Mouse (Mus musculus) layer of hippocampus, adult 18-20 months (tissue): Measurements from ENCODE around the gene Slfn8. TPM values are rescaled to one million over a fixed set of nuclear protein-coding genes. Genes with fewer than 3 reads are reported as not detected.
A peak's percentile ranks its signal among the peaks of the same experiment; 100 is the strongest.
"Not testable (repeated sequence)": the region's sequence is repeated elsewhere in the genome, so short reads cannot be mapped to it uniquely, and the experiment has no call there.

ENCODE experiments used
- DNase-seq, 2 experiments: peaks; one replicate each; pipeline ENCODE4 v3.0.0; 2022; ENCODE audit warnings: low spot score in 2 of 2
- microRNA-seq, 2 experiments: library from miRNA; unstranded; fragments of <30 nt; microRNA quantifications; one replicate each; pipeline ENCODE4 v1.2.0; 2021
- total RNA-seq, 2 experiments: library from RNA; stranded (reverse); gene quantifications; 2 replicates each; pipeline ENCODE4 v1.2.3; 2021

Gene Slfn8
- total RNA-seq, 2 experiments from 2014 or later: 0.32 to 0.46 TPM

GRCm38 (mm10) chr11:82991469-82992166 is 29.0 kb downstream of the Slfn8 start, which contains the start of gene Slfn9:
Slfn9 (minus strand) TSS chr11:82991830.
- peak in 1 of 2 experiments; percentile 1 for DNase-seq

GRCm38 (mm10) chr11:82990612-82991385 is 29.8 kb downstream of the Slfn8 start:
- DNase-seq: not testable (repeated sequence)

- no peak for DNase-seq
Measured at GRCm38 (mm10) chr11:82989357-82989756, 31.3 kb downstream of the Slfn8 start.

- no peak for DNase-seq
Measured at GRCm38 (mm10) chr11:82987621-82988020, 33.0 kb downstream of the Slfn8 start.

- DNase-seq: no peak
Measured at GRCm38 (mm10) chr11:82983193-82983592, 37.4 kb downstream of the Slfn8 start.

- DNase-seq: not testable (repeated sequence)
Measured at GRCm38 (mm10) chr11:82982409-82982808, 38.2 kb downstream of the Slfn8 start.

- no peak for DNase-seq
Measured at GRCm38 (mm10) chr11:82973916-82974315, 46.7 kb downstream of the Slfn8 start.

- no peak for DNase-seq
Measured at GRCm38 (mm10) chr11:82971590-82971974, 49.0 kb downstream of the Slfn8 start.

GRCm38 (mm10) chr11:82970712-82971589 is 49.7 kb downstream of the Slfn8 start:
- peak in 1 of 2 experiments; percentile 22 for DNase-seq

GRCm38 (mm10) chr11:82962215-82962614 is 58.4 kb downstream of the Slfn8 start:
- no peak for DNase-seq

GRCm38 (mm10) chr11:82961743-82962142 is 58.9 kb downstream of the Slfn8 start:
- no peak for DNase-seq

- DNase-seq: peak in 1 of 2 experiments; percentile 52
Measured at GRCm38 (mm10) chr11:82959613-82960012, 61.0 kb downstream of the Slfn8 start.

- DNase-seq: no peak
Measured at GRCm38 (mm10) chr11:82956925-82957324, 63.7 kb downstream of the Slfn8 start.

- no peak for DNase-seq
Measured at GRCm38 (mm10) chr11:82954631-82955030, 66.0 kb downstream of the Slfn8 start.

GRCm38 (mm10) chr11:82952612-82953542 is 67.7 kb downstream of the Slfn8 start:
- DNase-seq: no peak

Small RNA genes lying within 50 kb of the gene (microRNA-seq; reads per million reads assigned to microRNA genes)
- gene Gm27598: 0 reads per million in 2 experiments
- 0 reads per million in 2 experiments for gene Mir7679

Other genes with a start within 250 kb of the Slfn8 start
- gene Lig3, start 239.7 kb downstream of the Slfn8 start, total RNA-seq: 10 to 100 TPM; 20.7 to 22.4 TPM
- gene Rffl, start 149.6 kb downstream of the Slfn8 start, total RNA-seq: 10 to 100 TPM in 1 of 2 experiments, 1 to 10 TPM in 1; 9.7 to 12.0 TPM
- 10 to 100 TPM; 14.7 to 18.0 TPM for gene Rad51d, start 130.2 kb downstream of the Slfn8 start, total RNA-seq
- gene Fndc8, start 128.7 kb downstream of the Slfn8 start, total RNA-seq: not detected
- 10 to 100 TPM; 33.6 to 37.6 TPM for gene Nle1, start 112.4 kb downstream of the Slfn8 start, total RNA-seq
- 1 to 10 TPM in 1 of 2 experiments, under 1 TPM in 1; 0.79 to 1.1 TPM for gene Unc45b, start 110.3 kb downstream of the Slfn8 start, total RNA-seq
- gene Slfn5, start 69.5 kb downstream of the Slfn8 start, total RNA-seq: 1 to 10 TPM; 2.9 to 3.4 TPM
- under 1 TPM; 0.10 to 0.36 TPM for gene Slfn9, start 29.0 kb downstream of the Slfn8 start, total RNA-seq
- 1 to 10 TPM in 1 of 2 experiments, under 1 TPM in 1; 0.62 to 1.1 TPM for gene Slfn2, start 44.3 kb upstream of the Slfn8 start, total RNA-seq
- gene Slfn1, start 96.0 kb upstream of the Slfn8 start, total RNA-seq: not detected
- gene Slfn4, start 154.4 kb upstream of the Slfn8 start, total RNA-seq: under 1 TPM in 1 of 2 experiments, not detected in 1; 0.17 TPM
- gene Slfn3, start 170.5 kb upstream of the Slfn8 start, total RNA-seq: under 1 TPM; 0.48 to 0.52 TPM